Mouse (Mus musculus) 3134 (cell line): ENCODE measurements around the gene Tnnt3.

Experiments
- DNase-seq: peaks from one replicate; pipeline ENCODE4 v3.0.0-alpha.2; 2011; ENCODE audit warnings: low spot score; ENCODE audit not compliant: insufficient read length; ENCODE audit errors: extremely low read depth

The Tnnt3 gene

GRCm38 (mm10) chr7:142560942-142561855 lies 62.6 kb downstream of the Tnnt3 start:
- DNase-seq: no peak

- DNase-seq: no peak
Observed at GRCm38 (mm10) chr7:142561856-142562404, 63.3 kb downstream of the Tnnt3 start.

GRCm38 (mm10) chr7:142563168-142563567 lies 64.5 kb downstream of the Tnnt3 start:
- no peak for DNase-seq

GRCm38 (mm10) chr7:142564955-142565643 lies 66.5 kb downstream of the Tnnt3 start:
- no peak for DNase-seq
